Mouse (Mus musculus) cerebellum, adult 2 months (tissue): ENCODE results near the gene Ebf1.

Experiments
- CTCF ChIP-seq: fragments of 200-500 bp; IDR thresholded peaks from 2 replicates; pipeline ENCODE4 v1.5.1; 2011; ENCODE audit warnings: low read depth, mild to moderate bottlenecking, control low read depth, low read length, moderate library complexity, borderline replicate concordance; ENCODE audit not compliant: insufficient read depth
- POLR2A ChIP-seq: fragments of 200-500 bp; IDR thresholded peaks from 2 replicates; pipeline ENCODE4 v1.6.1; 2011; ENCODE audit warnings: low read length, control low read depth, borderline replicate concordance; ENCODE audit not compliant: insufficient read depth

- TF ChIP-seq POLR2A (no peak), CTCF (no peak)
These were observed 11.3 kb downstream of the Ebf1 start for GRCm38 (mm10) chr11:44628412-44628811.
